Mouse (Mus musculus): ENCODE results near the gene Per3.

Gene Per3

GRCm38 (mm10) chr4:150979455-150979854 lies 65.0 kb downstream of the Per3 start:
- TF ChIP-seq GATA4 (IDR thresholded peaks at IDR 0.05; ENCODE audit: insufficient replicate concordance, low read length): no peak

DNA sequence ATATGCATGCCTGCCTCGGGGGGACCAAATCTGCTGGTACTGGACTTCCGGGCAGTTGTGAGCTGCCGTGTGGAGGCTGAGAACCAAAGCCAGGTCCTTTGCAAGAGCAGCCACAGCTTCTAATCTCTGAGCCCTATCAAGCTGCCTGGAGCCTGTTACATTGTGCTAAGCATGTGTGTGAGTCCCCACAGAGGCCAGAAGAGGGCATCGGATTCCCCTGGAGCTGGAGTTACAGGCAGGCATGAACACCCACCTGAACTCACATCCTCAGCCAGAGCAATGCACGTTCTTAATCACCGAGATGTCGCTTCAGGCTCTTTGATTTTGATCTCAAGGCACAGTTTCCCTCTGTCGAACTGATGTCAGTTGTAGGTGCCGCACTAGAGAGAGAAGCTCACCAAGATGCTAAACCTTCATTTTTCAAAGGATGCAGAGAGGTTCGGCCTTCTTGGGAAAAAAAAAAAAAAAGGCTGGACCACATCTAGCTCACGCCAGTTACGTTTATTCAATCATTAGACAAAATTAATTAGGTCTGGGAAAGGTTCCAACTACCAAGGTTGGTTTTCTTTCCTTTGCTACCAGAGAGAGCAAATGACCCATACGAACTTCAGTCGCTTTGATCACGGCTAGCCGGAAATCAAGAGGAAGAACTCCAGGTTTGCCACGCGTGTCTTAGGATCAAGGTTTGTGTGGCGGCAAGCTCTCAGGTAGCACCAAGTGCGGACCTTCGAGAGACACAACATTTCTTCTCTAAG lies 66.1 kb downstream of the Per3 start:
- no peak for TF ChIP-seq GATA4 (IDR thresholded peaks at IDR 0.05; ENCODE audit: insufficient replicate concordance, low read length)

DNA sequence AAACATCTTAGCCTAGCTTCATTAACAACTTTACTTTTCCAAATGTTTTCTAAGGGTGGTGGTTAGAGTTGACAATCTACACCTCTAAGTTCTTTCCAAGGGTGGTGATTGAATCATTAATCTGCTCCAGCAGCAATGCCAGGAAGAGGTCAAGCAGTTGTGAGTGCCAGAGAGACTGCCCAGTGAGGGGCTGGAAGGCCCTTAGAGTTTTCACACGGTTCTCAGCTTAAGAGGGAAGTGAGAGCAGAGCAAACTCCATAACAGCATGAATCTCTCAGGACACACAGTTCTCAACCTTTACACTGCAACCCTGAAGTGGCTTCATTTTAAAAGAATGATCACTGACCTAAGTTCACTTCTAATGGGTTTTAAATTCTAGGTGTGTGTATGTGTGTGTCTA lies 69.3 kb downstream of the Per3 start:
- no peak for TF ChIP-seq GATA4 (IDR thresholded peaks at IDR 0.05; ENCODE audit: insufficient replicate concordance, low read length)

DNA sequence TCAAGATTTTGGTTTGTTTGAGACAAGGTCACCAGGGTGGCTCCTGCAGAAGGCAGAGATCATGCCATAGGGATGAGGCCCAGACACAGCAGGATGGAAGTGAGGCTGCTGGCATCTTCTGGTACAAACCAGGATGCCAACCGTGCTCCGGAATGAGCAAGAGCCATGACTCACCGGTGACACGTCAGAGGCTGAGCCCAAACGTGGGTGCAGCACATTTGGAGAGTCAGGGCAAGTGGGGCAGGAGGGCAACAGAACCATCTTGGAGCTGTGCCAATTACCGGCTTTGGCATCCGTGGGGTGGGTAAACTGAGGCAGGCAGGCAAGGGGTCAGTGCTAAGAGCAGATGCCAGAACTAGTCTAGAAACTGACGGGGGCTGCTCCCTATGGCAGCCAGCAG lies 71.2 kb downstream of the Per3 start:
- no peak for TF ChIP-seq GATA4 (IDR thresholded peaks at IDR 0.05; ENCODE audit: insufficient replicate concordance, low read length)

DNA sequence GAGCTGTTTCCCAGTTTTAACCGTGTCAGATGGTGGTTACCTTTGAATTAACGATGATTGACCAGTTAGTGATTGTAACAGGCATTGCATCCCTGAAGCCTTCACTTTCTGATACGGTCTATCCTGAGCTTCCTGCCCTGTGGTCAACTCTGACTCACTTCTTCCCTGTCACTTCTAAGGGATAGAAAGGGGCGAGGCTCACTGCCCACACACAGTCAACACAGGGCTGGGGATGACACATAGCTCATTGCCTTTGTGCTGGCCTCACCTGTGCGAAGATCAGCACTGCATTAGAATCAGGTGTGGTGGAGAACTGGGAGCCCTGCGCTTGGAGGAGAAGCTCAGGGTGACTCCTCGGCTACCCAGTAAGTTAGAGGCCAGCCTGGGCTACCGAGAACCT lies 75.5 kb downstream of the Per3 start:
- TF ChIP-seq GATA4 (IDR thresholded peaks at IDR 0.05; ENCODE audit: insufficient replicate concordance, low read length): no peak

DNA sequence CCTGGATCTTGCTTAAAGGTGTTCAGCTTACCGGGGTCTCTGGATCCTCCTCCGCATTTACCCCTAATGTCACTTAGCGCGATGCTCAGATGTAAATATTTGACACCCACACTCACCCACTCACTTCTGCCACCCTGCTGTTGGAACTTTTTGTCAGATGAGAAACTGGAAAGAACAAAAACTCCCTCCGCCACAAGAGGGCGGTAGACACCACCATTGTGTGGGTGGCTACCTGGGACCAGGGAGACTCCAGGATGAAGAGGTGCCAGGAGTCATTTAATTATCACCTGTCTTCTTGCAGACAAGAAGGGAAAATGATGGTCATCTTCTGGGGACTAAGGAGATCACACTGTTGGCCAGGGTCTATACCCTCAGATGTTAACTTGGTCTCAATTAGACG lies 77.9 kb downstream of the Per3 start:
- no peak for TF ChIP-seq GATA4 (IDR thresholded peaks at IDR 0.05; ENCODE audit: insufficient replicate concordance, low read length)

DNA sequence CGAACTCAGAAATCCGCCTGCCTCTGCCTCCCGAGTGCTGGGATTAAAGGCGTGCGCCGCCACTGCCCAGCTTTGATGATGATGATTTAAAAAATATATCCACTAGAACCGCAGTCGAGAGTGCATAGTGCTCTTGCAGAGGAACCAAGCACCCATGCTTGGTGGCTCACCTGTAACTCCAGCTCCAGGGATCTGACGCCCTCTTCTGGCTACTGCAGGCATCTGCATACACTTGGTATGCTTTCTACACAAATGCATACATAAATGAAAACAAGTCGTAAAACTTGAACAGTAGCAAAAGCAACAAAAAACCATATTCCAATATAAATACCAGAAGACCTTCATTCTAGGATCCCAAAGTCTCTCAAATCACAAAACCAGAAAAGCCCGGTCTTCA lies 78.9 kb downstream of the Per3 start:
- TF ChIP-seq GATA4 (IDR thresholded peaks at IDR 0.05; ENCODE audit: insufficient replicate concordance, low read length): no peak

DNA sequence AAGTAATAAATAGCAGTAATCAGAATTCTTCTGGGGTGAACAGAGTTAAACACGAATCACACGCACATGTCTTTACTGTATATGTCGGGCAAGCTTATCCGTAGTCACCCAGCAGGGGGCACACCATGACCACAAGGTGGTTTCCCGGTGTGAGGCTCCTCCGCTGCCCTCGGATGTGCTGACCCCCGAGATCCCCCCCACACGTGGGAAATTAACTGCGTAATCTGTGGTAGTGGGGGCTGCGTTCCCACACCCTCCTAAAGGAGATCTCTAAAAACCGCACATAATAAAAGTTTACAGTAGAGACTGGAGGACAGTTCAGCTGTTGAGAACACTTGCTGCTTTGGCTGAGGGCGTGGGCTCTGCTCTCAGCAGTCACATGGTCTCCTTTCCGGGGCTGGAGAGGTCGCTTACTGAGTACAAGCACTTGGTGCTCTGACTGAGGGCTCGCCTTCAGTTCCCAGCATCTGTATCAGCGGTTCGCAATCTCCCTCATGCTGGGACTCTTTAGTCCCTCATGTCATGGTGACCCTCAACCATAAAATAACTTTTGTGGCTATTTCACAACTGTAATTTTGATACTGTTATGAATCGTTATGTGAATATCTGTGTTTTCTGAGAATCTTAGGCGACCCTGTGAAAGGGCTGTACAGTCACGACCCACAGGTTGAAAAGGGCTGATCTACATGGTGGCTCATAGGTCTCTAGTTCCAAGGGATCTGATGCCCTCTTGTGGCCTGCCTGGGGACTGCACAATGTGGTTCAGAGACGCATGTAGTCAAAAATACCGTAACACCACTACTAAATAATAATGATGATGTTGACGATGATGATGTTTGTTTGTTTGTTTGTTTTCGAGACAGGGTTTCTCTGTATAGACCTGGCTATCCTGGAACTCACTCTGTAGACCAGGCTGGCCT lies 79.6 kb downstream of the Per3 start:
- no peak for TF ChIP-seq GATA4 (IDR thresholded peaks at IDR 0.05; ENCODE audit: insufficient replicate concordance, low read length)

DNA sequence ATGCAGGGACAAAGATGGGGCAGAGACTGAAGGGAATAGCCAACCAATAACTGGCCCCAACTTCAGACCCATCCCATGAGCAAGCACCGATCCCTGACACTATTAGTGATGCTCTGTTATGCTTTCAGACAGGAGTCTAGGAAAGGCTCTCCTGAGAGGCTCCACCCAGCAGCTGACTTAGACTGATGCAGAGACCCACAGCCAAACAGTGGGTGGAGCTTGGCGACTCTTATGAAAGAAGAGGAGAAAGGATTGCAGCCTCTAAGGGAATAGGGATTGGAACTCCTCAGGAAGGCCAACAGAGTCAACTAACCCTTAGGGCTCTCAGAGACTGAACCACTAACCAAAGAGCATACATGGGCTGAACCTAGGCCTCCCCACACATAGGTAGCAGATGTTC lies 80.8 kb downstream of the Per3 start:
- no peak for TF ChIP-seq GATA4 (IDR thresholded peaks at IDR 0.05; ENCODE audit: insufficient replicate concordance, low read length)

DNA sequence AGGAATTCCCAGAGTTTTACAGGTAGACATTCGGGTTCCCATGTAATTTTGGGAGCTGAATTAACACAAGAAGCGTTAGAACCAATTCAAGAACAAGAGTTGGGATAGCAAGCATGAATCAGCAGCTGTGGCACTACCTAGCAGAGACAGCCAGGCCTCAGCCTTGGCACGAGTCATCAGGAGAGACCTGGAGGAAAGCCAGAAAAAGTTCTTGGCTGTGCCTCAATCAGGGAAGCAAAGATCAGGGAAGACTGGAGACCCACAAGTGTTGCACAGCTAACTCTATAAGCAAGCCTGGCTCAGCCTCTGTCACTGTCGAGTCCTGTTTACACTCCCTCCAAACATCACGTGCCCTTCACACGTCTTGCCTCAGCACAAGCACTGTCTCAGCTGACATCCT lies 82.2 kb downstream of the Per3 start:
- TF ChIP-seq GATA4 (IDR thresholded peaks at IDR 0.05; ENCODE audit: insufficient replicate concordance, low read length): no peak

DNA sequence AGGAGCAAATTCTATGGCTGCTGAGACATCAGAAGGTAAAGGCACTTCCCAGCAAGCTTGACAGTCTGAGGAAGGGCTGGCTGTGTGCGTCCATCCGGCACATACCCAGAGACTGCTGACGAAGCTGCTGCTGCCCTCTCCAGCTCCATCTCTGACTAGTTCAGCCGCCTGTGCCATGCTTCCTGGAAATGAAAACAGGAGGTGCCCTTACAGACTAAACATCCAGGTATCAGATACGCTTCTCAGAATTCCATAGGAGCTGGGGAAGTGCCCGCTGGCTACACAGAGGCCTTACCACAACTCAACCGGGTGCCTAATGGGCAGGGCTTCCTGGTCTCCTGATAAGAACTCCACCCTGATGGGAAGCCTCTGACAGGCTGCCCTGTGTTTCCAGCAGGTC lies 85.9 kb downstream of the Per3 start:
- TF ChIP-seq GATA4 (IDR thresholded peaks at IDR 0.05; ENCODE audit: insufficient replicate concordance, low read length): no peak

DNA sequence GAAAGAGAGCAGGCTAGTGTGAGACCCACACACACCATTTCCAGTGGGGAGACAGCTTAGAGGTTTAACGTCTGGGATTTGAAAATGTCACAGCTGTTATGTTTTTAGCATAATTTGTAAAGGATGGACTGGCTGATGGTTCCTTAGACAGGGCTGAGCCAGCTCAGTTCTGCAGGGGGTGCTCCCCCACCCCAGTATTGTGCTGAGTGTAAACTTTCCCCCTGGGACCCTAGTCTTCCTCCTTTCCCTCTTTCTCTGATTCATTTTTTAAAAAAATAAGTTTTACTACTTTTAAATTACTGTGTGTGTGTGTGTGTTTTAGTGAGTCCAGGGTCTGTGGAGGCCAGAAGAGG lies 87.4 kb downstream of the Per3 start:
- no peak for TF ChIP-seq GATA4 (IDR thresholded peaks at IDR 0.05; ENCODE audit: insufficient replicate concordance, low read length)

DNA sequence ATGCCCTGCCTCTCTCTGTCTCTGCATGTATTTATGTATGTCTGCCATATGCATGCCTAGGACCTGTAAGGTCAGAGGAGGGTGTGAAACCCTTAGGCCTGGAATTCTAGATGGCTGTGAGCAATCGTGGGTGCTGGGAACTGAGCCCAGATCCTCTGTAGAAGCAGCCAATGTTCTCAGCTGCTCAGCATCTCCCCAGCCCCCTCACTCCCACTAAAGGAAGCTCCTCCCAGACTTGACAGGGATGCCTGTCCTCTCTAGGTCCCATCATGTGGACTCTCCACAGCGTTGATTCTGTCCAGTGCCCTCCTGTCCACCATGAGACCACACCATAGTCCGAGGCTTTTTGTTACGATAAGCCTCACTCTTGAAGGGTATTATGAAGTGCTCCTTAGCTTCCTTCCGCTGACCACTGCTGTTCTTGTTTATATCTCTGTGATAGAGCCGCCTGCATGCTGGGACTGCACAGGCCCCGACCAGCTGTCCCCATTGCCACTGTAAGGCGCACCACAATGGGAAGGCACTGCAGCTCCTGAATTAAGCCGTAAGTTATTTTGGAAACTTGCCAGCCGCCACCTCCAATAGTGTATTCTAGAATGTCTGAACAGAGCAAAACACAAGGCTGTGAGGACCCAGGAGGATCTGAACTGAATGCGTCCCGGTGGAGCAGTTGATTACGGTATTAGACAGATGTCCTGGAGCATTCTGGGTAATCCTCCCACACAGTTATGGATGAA lies 87.9 kb downstream of the Per3 start:
- no peak for TF ChIP-seq GATA4 (IDR thresholded peaks at IDR 0.05; ENCODE audit: insufficient replicate concordance, low read length)
